Mouse (Mus musculus): ENCODE data around the gene Olfr994.

Olfr994 gene

DNA sequence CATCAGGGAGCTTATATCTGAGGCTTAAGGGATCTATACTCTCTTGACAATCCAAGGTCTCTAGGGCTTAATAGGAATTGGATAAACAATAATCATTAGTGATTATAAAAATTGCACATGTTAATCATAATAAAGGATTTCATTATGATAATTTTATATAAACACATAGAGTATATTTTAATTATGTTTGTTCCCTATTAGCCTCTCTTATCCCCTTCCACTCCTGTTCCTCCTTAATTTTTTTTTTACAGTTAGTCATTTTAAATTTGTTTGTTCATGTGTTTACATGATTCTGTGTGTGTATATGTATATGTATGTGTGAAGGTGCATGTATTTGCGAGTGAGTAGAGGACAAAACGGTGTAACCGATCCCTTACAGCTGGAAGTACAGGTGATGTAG lies at the start of gene Olfr994:
Olfr994 (minus strand) TSS at position 101 of the 400 bp plus-strand sequence.
- no peak for DNase-seq (ENCODE audit: low spot score)

DNA sequence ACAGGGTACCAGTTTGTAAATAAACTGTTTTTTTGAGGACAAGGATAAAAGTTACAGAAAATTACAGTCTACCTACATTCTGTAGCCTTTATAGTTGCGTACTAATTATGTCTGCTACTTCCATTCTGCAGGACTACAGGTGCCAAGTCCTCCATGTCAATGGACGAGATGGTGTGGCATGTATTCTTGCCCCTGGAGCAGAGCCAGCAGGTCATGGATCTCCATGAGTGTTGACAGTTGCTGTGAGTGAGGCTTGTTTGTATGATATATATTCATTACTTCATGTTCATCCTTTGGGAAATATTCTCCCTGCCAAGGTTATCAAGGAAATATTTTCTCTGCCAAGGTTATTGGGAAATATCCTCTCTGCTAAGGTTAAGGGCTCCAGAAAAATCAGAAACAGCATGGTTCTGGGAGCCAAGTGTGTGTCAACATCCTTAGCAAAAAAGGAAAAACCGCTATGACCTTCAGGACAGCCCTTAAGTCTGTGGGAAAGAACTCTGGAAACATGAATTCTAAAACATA lies 30.6 kb upstream of the Olfr994 start:
- no peak for DNase-seq (ENCODE audit: low spot score)

DNA sequence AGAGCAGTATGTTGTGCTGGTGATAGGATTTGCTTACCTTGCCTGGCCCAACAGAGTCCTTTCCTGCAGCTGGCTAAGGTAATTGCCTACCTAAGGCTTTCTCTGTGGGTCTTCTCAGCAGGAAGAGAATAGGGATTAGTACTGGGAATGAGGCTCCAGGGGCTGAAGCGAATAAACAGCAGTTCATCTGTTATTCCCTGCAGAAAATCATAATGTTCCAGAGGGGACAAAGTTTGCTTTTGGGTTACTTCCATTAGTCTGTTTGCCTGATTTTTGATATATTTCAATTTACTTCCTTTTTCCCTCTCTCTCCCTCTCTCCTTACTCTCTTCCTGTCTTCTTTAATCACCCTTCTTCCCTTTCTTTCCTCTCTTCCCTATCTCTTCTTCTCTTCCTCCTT lies 7.3 kb upstream of the Olfr994 start, which contains the start of gene Olfr995:
Olfr995 (minus strand) TSS at position 101 of the 400 bp plus-strand sequence.
- no peak for DNase-seq (ENCODE audit: low spot score)

DNA sequence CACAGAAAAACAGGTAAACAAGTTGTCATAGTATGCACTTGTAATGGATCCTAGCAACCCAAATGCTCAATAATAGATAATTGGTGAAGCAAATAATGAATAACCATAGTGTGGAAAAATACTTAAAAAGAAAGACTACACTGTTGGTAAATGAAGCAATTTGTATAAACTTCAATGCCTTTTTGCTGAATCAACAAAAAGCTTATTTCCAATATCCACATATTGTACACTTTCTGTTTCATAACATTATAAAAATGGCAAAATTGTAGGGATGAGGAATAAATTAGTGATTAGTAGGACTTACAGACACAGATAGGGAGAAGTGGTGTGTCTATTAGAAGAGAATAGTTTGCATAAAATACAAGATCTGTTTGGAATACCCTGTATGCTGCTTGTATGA lies 6.3 kb upstream of the Olfr994 start:
- DNase-seq (ENCODE audit: low spot score), result no peak

DNA sequence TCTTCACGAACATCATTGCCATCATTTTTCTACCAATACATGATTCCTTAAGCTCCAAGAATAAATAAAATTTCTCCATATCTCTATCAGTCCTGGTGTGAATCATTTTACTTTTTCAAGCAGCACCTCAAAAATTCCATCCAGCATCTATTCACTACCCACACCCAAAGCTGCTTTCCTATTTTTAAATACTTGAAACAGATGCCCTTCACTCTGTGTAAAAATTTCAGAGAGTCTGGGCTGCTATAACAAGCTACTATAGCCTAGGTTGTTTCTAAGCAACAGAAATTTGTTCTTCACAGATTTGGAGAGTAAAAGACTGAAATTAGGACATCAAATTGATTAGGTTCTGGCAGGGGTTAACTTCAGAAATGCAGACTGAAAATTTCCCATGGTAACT lies 10.4 kb downstream of the Olfr994 start:
- no peak for DNase-seq (ENCODE audit: low spot score)

DNA sequence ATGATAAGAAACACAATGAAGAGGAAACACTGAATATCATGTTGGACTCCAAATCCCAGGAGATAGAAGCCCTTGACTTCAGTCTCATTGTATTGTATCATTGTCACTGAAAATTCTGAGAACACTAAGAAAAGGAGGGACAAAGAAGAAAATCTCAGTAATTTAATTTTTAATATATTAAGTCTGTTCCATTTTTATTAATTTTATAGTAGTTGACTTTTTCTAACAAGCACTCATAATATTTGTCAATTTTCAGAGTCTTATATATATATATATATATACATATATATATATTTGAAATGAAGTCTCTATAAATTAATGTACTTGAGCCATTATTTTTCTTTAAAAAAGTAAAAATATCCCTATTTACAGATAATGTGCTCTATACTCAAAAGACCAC lies 21.5 kb downstream of the Olfr994 start, which contains the start of gene Olfr993:
Olfr993 (minus strand) TSS at position 101 of the 400 bp plus-strand sequence.
- no peak for DNase-seq (ENCODE audit: low spot score)

DNA sequence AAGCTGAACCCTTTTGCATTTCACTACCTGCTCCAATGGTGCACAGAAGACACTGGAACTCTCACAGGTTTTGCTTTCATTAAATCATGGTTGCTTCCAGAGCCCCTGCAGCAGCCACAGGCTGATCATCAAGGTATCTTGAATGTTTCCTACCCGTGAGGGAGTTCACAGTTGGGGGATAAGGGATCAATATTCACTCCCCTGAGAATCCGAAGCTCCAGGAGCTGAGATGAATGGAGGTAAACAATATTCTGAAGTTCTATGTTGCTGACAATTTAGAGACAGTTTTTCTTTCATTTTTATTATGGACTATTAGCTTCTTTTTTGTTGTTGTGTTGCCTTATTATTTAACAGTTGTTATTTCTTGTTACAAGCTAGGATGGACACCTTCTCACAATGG lies 26.9 kb downstream of the Olfr994 start, which contains the start of gene Olfr992:
Olfr992 (minus strand) TSS at position 101 of the 400 bp plus-strand sequence.
- no peak for DNase-seq (ENCODE audit: low spot score)

Measured in adipocyte (in vitro differentiated cells).